Mouse (Mus musculus) megakaryocyte, embryonic 14.5 days (primary cell): ENCODE data around the gene Olfr316. TPM values are rescaled to one million over a fixed set of nuclear protein-coding genes. Genes with fewer than 3 reads are reported as not detected.
"Not testable (repeated sequence)": the region's sequence is repeated elsewhere in the genome, so short reads cannot be mapped to it uniquely, and the experiment has no call there.

Experiments used
- H3K27me3 ChIP-seq: replicated peaks from 2 replicates; pipeline ENCODE3; 2012; ENCODE audit warnings: inconsistent platforms
- H3K36me3 ChIP-seq: replicated peaks from 2 replicates; pipeline ENCODE3; 2012; ENCODE audit warnings: low read length, inconsistent platforms, mixed read lengths
- H3K4me1 ChIP-seq: 2 replicates; pipeline ENCODE4 v1.6.1; 2012; ENCODE audit warnings: inconsistent platforms
- H3K4me3 ChIP-seq: replicated peaks from 2 replicates; pipeline ENCODE3; 2012; ENCODE audit warnings: moderate library complexity, mild to moderate bottlenecking, inconsistent platforms
- H3K9me3 ChIP-seq: 2 replicates; pipeline ENCODE4 v1.6.1; 2012; ENCODE audit warnings: inconsistent platforms
- FLI1 ChIP-seq: IDR thresholded peaks from 2 replicates; pipeline ENCODE4 v1.6.1; 2012; ENCODE audit warnings: low read length, inconsistent platforms, mixed read lengths
- GATA1 ChIP-seq: IDR thresholded peaks from 3 replicates; pipeline ENCODE4 v1.6.1; 2012; ENCODE audit warnings: mixed read lengths, low read length, inconsistent platforms, borderline replicate concordance
- polyA plus RNA-seq: library from polyadenylated mRNA; stranded (reverse); fragments of >175 nt; gene quantifications from 2 replicates; pipeline ENCODE4 v1.2.3, GENCODE M21; 2012; ENCODE audit warnings: low replicate concordance; ENCODE audit not compliant: insufficient read depth

The Olfr316 gene
- not detected in 2 replicates for polyA plus RNA-seq

DNA sequence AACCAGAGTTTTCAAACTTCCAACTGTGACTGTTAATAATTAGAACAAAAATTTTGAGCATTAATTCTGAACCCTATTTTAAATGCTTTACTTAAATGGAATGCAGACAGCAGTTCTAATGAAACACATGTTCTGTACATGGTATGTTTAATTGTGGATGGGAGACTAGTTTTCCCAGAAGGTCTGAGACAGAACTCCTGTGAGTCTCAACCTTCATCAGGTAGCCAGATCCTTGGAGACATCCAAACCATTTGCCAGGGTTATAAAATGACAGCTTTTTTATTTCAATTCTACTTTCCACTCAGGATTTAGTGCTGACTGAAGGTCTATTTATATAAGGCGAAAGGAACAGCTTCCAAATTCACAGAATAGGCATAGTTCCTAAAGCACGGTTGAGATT lies at the start of gene Olfr316:
Gene Olfr316, plus strand, starts transcription at position 301 of the 400 bp plus-strand sequence.
- no peaks in the 10 kb centered on the region for H3K36me3 ChIP-seq
- TF ChIP-seq FLI1 (no peak), GATA1 (no peak)
- no peak within 1 kb of the TSS for H3K4me3 ChIP-seq
- 0 out of 2 replicates have a peak, but pooled peaks cover 6% of the 10 kb centered on the region for H3K9me3 ChIP-seq
- no peaks in the 10 kb centered on the region for H3K4me1 ChIP-seq
- H3K27me3 ChIP-seq = peaks cover 3% of the 10 kb centered on the region

DNA sequence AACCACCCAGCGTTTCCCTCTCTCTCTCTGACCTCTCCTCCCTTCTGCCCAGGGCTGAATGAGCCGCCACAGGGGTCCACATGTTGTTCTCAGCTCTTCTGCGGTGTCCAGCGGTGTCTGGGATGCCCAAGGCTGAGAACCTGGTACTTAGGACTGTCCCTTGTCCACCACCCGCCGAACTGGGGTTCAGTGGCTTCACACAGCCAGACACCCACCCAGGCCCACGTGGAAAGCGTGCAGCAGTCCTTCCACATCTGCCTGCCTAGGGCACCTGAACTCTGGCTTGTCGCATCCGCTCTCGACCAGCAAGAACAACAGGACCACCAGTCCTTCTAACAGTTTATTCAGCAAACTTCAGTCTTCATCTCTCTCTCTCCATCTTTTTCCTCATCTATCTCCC lies 43.4 kb upstream of the Olfr316 start:
- TF ChIP-seq FLI1 (no peak), GATA1 (no peak)
- Histone ChIP-seq H3K36me3 (no peaks in the 10 kb centered on the region), H3K9me3 (no peaks in the 10 kb centered on the region), H3K27me3 (peaks cover 2% of the 10 kb centered on the region), H3K4me1 (no peaks in the 10 kb centered on the region), H3K4me3 (no peak overlapping the region)

- not testable (repeated sequence) for H3K9me3 ChIP-seq, H3K36me3 ChIP-seq, H3K4me3 ChIP-seq, H3K27me3 ChIP-seq, H3K4me1 ChIP-seq
Measured at GRCm38 (mm10) chr11:58717723-58718122, 34.8 kb upstream of the Olfr316 start.

GRCm38 (mm10) chr11:58719701-58720100 lies 32.8 kb upstream of the Olfr316 start:
- no peak overlapping the region for H3K4me3 ChIP-seq
- no peaks in the 10 kb centered on the region for H3K27me3 ChIP-seq
- no peak for TF ChIP-seq FLI1
- no peaks in the 10 kb centered on the region for H3K9me3 ChIP-seq
- no peaks in the 10 kb centered on the region for H3K36me3 ChIP-seq
- H3K4me1 ChIP-seq = no peaks in the 10 kb centered on the region

DNA sequence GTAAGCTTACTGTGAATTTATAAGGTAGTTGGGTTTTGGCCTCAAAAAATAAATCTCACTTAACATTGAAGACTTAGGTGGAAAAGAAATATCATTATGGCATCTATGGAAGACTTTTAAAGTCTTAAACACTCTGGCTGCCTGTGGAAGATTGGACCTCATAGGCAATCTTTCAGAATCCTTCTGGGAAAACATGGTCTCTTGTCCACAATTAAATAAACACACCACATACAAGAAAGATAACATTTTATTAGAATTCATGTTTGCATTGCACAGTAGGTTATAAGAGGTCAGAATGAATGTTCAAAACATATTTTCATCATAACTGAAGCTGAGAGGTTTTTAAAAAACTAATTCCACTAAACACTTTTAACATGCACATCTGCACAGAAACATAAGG lies 28.6 kb upstream of the Olfr316 start, which contains the start of gene Olfr318:
Gene Olfr318, minus strand, starts transcription at position 101 of the 400 bp plus-strand sequence.
- no peaks in the 10 kb centered on the region for H3K27me3 ChIP-seq

GRCm38 (mm10) chr11:58727896-58728650 lies 24.5 kb upstream of the Olfr316 start:
- H3K9me3 ChIP-seq, H3K4me3 ChIP-seq, H3K36me3 ChIP-seq, H3K27me3 ChIP-seq, H3K4me1 ChIP-seq: not testable (repeated sequence)

More for the DNA sequence above, 28.6 kb upstream of the Olfr316 start, which contains the start of gene Olfr318:
- H3K4me3 ChIP-seq = no peak within 1 kb of the TSS
- H3K9me3 ChIP-seq = no peaks in the 10 kb centered on the region
- TF ChIP-seq FLI1 (no peak), GATA1 (no peak)
- H3K4me1 ChIP-seq = no peaks in the 10 kb centered on the region
- H3K36me3 ChIP-seq = no peaks in the 10 kb centered on the region

GRCm38 (mm10) chr11:58733372-58733771 lies 19.2 kb upstream of the Olfr316 start:
- H3K27me3 ChIP-seq = peaks cover 10% of the 10 kb centered on the region
- no peaks in the 10 kb centered on the region for H3K9me3 ChIP-seq
- no peak overlapping the region for H3K4me3 ChIP-seq
- no peak for TF ChIP-seq FLI1
- no peak for TF ChIP-seq GATA1
- no peaks in the 10 kb centered on the region for H3K4me1 ChIP-seq
- H3K36me3 ChIP-seq = no peaks in the 10 kb centered on the region

DNA sequence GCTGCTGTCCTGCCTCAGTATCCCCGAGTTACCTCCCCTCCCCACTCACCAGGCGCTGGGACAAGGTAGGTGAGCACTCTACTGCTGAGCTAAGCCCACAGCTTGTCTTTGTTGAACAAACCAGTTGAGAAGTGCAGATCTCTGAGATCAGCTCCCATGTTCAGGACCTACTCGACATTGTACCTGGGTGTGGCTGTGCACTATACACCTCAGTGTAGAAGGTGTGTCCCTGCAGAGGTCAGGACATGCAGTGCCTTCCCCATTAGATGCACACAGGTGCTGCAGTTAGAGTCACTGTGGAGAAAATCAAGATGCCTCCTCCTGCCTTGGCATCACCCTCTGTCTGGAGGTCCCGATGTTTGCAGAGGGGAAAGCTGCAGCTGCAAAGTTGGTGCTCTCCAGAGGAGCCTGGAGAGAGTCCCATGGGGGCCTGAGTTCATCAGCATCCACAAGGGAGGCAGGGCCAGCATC lies 13.7 kb upstream of the Olfr316 start, which contains the start of gene Olfr317:
Gene Olfr317, minus strand, starts transcription at position 421 of the 471 bp plus-strand sequence.
- no peak within 1 kb of the TSS for H3K4me3 ChIP-seq
- no peaks in the 10 kb centered on the region for H3K9me3 ChIP-seq
- H3K27me3 ChIP-seq = peaks cover 9% of the 10 kb centered on the region
- H3K4me1 ChIP-seq = no peaks in the 10 kb centered on the region
- TF ChIP-seq FLI1 (no peak), GATA1 (no peak)
- H3K36me3 ChIP-seq = no peaks in the 10 kb centered on the region

GRCm38 (mm10) chr11:58751096-58751495 lies 1.4 kb upstream of the Olfr316 start:
- H3K36me3 ChIP-seq, H3K4me3 ChIP-seq, H3K9me3 ChIP-seq, H3K4me1 ChIP-seq, H3K27me3 ChIP-seq: not testable (repeated sequence)

GRCm38 (mm10) chr11:58772888-58773287 lies 20.4 kb downstream of the Olfr316 start, which contains the start of gene Olfr315:
Olfr315 (plus strand) TSS chr11:58773188.
- TF ChIP-seq FLI1 = no peak
- TF ChIP-seq GATA1 = no peak
- Histone ChIP-seq H3K36me3 (no peaks in the 10 kb centered on the region), H3K4me3 (no peak within 1 kb of the TSS), H3K9me3 (peaks cover 4% of the 10 kb centered on the region; the same call in 1 of the 2 replicates), H3K27me3 (peaks cover 9% of the 10 kb centered on the region), H3K4me1 (no peaks in the 10 kb centered on the region)
